Mouse (Mus musculus) macrophage (primary cell): ENCODE measurements around the gene Lin37. TPM values are rescaled to one million over a fixed set of nuclear protein-coding genes. Genes with fewer than 3 reads are reported as not detected.
A peak's percentile ranks its signal among the peaks of the same experiment; 100 is the strongest.

Experiments
- H3K27ac ChIP-seq: fragments of 350-480 bp; formaldehyde crosslinking; 2 replicates; pipeline ENCODE4 v1.9.0; 2021
- H3K36me3 ChIP-seq: fragments of 350-480 bp; formaldehyde crosslinking; 2 replicates; pipeline ENCODE4 v1.9.0; 2021; ENCODE audit errors: inconsistent target
- H3K4me3 ChIP-seq: fragments of 350-480 bp; formaldehyde crosslinking; 2 replicates; pipeline ENCODE4 v1.9.0; 2021; ENCODE audit errors: inconsistent target
- H3K79me2 ChIP-seq: fragments of 350-480 bp; formaldehyde crosslinking; 2 replicates; pipeline ENCODE4 v1.9.0; 2021; ENCODE audit errors: inconsistent target
- WGBS: methylation state at CpG from one replicate; pipeline ENCODE4 v1.1.7; 2026; ENCODE audit warnings: inconsistent platforms; ENCODE audit not compliant: missing documents; 5-methylcytosine and 5-hydroxymethylcytosine counted together
- polyA plus RNA-seq: library from polyadenylated mRNA; stranded (reverse); fragments of 250-400 nt; gene quantifications from 3 replicates; pipeline ENCODE4 v1.2.4, GENCODE M21; 2018; ENCODE audit warnings: inconsistent platforms
- total RNA-seq, 78 experiments: library from RNA; depleted of rRNA; stranded (reverse); fragments of 250-400 nt; gene quantifications; 1 replicate in 9 of 78; 2 replicates in 24 of 78; 3 replicates in 43 of 78; 4 replicates in 2 of 78; pipeline ENCODE4 v1.2.4; 2018; ENCODE audit warnings: inconsistent platforms in 56 of 78

Gene Lin37
- 10 to 100 TPM; 16.9 to 74.2 (median 45.0) TPM for total RNA-seq (2018; cell fraction: chromatin; rRNA removed)
- 10 to 100 TPM; 19.0 to 37.8 (median 30.4) TPM for total RNA-seq (2018; cell fraction: cytosol; rRNA removed)
- 10 to 100 TPM; 13.5 to 58.3 (median 33.7) TPM for total RNA-seq (2018; cell fraction: nucleus; rRNA removed)
- polyA plus RNA-seq, result 18.0 to 27.7 TPM (median 25.4 TPM) in 3 replicates

GRCm38 (mm10) chr7:30559443-30559954, at the start of gene Lin37:
Lin37 (minus strand) TSS chr7:30559838.
- under 1% methylated on average over 19 of the region's 20 CpGs for WGBS
- peak within 1 kb of the TSS; percentile 89 for H3K4me3 ChIP-seq
- peaks cover 41% of the 10 kb centered on the region for H3K79me2 ChIP-seq
- peaks cover 29% of the 10 kb centered on the region; the same call in 1 of the 2 replicates for H3K36me3 ChIP-seq
- H3K27ac ChIP-seq, result peak within 1 kb of the TSS; percentile 61

DNA sequence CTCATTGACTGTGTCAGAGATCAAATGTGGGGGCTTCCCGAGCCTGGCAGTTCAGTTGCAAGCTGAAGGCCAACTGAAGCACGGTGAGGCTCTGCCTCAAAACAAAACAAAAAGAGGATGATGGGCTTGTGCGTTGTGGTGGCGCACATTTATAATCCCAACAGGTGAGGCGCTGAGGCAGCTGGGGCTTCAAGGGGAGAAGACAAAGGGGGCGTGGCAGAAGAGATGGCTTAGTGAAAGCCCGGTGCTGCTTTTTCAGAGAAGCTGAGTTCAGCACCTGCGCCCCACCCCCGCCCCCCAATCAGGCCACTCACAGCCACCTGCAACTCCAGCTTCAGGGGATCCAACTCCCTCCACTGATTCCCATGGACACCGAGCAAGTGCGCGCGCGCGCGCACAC, 48.8 kb upstream of the Lin37 start:
- no peak overlapping the region for H3K4me3 ChIP-seq
- no peaks in the 10 kb centered on the region for H3K36me3 ChIP-seq
- no peaks in the 10 kb centered on the region for H3K79me2 ChIP-seq
- no peak overlapping the region for H3K27ac ChIP-seq
- 59% methylated on average over 16 of the region's 16 CpGs for WGBS

- H3K36me3 ChIP-seq, result no peaks in the 10 kb centered on the region
- no peak overlapping the region for H3K4me3 ChIP-seq
- WGBS, result 31% methylated on average over 8 of the region's 8 CpGs
- no peaks in the 10 kb centered on the region for H3K79me2 ChIP-seq
- H3K27ac ChIP-seq, result no peak overlapping the region
Observed at GRCm38 (mm10) chr7:30607706-30608309, 48.2 kb upstream of the Lin37 start.

DNA sequence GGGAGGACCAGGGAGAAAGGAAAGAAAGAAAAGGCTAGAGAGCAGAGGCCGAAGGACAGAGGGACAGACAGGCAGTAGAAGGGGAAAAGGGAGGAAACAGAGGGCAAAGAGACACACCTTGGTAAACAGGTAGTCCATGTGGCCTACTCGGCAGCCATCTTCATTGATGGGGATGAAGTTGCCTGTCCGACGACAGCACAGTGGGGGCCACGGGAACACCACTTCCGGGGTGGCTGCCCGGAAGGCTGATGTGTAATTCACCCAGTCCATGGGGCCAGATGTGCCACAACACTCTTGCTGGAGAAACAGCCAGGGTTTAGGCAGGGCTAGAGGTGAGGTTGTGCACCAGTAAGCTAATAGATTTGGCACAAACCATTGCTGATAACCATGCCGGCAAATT, 45.3 kb upstream of the Lin37 start:
- Histone ChIP-seq H3K27ac (no peak overlapping the region), H3K4me3 (no peak overlapping the region), H3K36me3 (no peaks in the 10 kb centered on the region), H3K79me2 (no peaks in the 10 kb centered on the region)
- 87% methylated on average over 8 of the region's 8 CpGs for WGBS

- H3K4me3 ChIP-seq, result no peak overlapping the region
- no peak overlapping the region for H3K27ac ChIP-seq
Observed at GRCm38 (mm10) chr7:30604424-30604823, 44.8 kb upstream of the Lin37 start.

DNA sequence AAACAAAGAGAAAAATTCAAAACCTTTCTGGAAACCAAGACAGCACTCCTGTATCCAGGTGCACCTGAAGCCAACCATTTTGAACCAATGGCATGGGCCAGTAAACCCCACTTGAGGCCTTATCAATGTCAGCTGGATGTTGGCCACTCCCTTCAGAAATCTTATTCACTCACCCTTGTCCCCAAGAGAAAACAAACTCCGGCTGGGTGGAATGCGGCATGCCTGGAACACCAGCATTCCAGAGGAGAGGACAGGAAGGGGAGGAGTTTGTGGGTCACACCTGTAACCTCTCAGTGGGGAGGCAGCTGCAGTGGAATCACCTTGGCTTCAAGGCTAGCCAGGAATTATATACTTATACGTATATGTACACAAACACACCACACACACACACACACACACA, 42.9 kb upstream of the Lin37 start:
- H3K27ac ChIP-seq, result no peak overlapping the region
- H3K36me3 ChIP-seq, result no peaks in the 10 kb centered on the region
- H3K4me3 ChIP-seq, result no peak overlapping the region
- no peaks in the 10 kb centered on the region for H3K79me2 ChIP-seq
- 92% methylated on average over 2 of the region's 3 CpGs for WGBS

More at GRCm38 (mm10) chr7:30604424-30604823, 44.8 kb upstream of the Lin37 start:
- Histone ChIP-seq H3K79me2 (no peaks in the 10 kb centered on the region), H3K36me3 (no peaks in the 10 kb centered on the region)
- WGBS, result 46% methylated on average over 8 of the region's 8 CpGs

- WGBS, result 80% methylated on average over 7 of the region's 7 CpGs
- H3K4me3 ChIP-seq, result no peak overlapping the region
- no peak overlapping the region for H3K27ac ChIP-seq
Observed at GRCm38 (mm10) chr7:30600651-30601050, 41.0 kb upstream of the Lin37 start.

GRCm38 (mm10) chr7:30599933-30600353, 40.3 kb upstream of the Lin37 start:
- H3K79me2 ChIP-seq, result no peaks in the 10 kb centered on the region
- no peak overlapping the region for H3K27ac ChIP-seq
- H3K4me3 ChIP-seq, result no peak overlapping the region
- H3K36me3 ChIP-seq, result no peaks in the 10 kb centered on the region
- 11% methylated on average over 16 of the region's 16 CpGs for WGBS

More at GRCm38 (mm10) chr7:30600651-30601050, 41.0 kb upstream of the Lin37 start:
- no peaks in the 10 kb centered on the region for H3K36me3 ChIP-seq
- H3K79me2 ChIP-seq, result no peaks in the 10 kb centered on the region

GRCm38 (mm10) chr7:30598786-30599185, 39.1 kb upstream of the Lin37 start, which contains the start of gene Zbtb32:
Zbtb32 (minus strand) TSS chr7:30598909.
- Histone ChIP-seq H3K36me3 (no peaks in the 10 kb centered on the region), H3K4me3 (no peak within 1 kb of the TSS), H3K27ac (no peak within 1 kb of the TSS), H3K79me2 (no peaks in the 10 kb centered on the region)
- WGBS, result 96% methylated on average over 12 of the region's 12 CpGs

DNA sequence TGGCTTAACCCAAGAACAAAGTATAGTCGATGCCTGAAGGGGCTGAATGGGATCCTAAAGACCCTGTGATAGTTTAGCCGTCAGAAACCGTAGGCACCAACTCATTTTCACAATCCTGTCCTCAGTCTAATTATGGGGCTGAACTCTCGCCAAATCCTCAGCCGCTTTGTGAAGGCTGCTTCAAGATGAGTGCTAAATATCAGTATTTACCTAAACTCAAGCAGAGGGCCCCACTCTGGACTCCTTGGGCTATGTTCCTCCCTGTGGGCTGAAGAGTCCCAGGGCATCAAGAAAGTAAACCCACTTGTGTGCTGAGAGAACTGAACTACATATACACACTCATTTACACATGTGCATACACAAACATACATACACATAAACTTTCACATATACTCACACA, 37.2 kb upstream of the Lin37 start:
- H3K36me3 ChIP-seq, result no peaks in the 10 kb centered on the region
- 91% methylated on average over 5 of the region's 5 CpGs for WGBS
- H3K27ac ChIP-seq, result no peak overlapping the region
- no peaks in the 10 kb centered on the region for H3K79me2 ChIP-seq
- H3K4me3 ChIP-seq, result no peak overlapping the region

DNA sequence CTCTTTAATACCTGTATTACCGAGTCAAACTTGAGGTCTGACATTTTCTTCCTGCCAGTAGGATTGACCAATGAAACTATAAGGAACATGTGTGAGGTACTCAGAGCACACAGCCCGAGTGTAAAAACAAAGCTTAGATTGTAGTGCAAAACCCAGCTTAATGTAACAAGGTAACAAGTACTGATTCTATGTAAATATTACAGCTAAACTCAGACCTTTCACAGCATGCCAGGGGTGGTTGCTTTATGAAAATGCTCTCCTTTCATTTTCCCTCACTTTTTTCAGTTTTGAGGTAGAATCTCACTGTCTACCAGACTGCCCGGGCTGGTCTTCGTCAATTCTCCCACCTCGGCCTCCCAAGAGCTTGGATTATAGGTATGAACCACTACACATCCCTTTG, 36.5 kb upstream of the Lin37 start:
- Histone ChIP-seq H3K4me3 (no peak overlapping the region), H3K27ac (no peak overlapping the region), H3K79me2 (no peaks in the 10 kb centered on the region), H3K36me3 (no peaks in the 10 kb centered on the region)
- WGBS, result 96% methylated on average over 5 of the region's 5 CpGs

- Histone ChIP-seq H3K27ac (no peak overlapping the region), H3K4me3 (no peak overlapping the region), H3K36me3 (no peaks in the 10 kb centered on the region), H3K79me2 (no peaks in the 10 kb centered on the region)
- WGBS, result 45% methylated on average over 4 of the region's 4 CpGs
Observed at GRCm38 (mm10) chr7:30594510-30595024, 34.9 kb upstream of the Lin37 start.

DNA sequence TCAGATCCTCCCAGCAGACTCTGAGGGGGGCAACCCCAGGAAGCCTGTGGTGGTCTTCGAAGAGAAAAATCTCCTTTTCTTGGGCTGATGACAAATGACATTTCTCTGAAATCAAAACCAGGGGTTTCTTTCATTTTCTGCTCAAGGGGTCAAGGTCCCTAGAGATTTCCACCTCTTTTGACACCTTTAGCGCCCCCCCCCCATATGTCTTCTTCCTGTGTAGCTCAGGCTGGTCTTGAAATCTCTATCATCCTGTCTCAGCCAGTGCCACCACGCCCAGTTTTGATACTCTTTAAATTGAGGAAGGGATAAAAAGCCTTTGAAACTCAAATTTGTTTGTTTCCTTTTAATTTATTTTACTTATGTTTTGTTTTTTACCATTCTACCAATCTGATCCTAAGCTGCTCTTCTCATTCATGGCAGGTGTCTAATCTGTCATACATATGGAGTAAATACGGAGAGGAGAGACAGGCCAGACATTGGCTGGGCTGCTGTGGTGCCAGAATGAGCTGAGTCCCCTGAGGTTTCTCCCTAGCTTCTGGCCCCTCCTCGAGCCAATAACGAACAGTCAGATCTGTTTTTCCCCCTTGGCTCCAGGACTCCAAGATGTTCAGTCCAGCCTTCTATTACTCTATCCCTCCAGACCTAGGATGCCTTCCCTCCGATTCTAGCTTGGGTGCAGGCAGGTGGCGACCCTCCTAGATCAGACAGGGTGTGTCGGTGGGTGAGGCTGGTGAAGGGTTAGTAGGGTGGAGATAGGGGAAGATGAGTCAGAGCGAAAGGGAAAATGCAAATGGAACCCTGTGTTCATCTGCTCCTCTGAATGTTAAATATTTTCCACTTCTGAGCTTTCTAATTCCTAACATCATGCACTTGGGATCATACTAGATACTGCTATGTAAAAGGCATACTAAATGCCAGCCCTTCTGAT, 34.2 kb upstream of the Lin37 start:
- 77% methylated on average over 10 of the region's 10 CpGs for whole genome bisulfite sequencing
- Histone ChIP-seq H3K27ac (no peak overlapping the region), H3K4me3 (no peak overlapping the region), H3K36me3 (no peaks in the 10 kb centered on the region), H3K79me2 (no peaks in the 10 kb centered on the region)

DNA sequence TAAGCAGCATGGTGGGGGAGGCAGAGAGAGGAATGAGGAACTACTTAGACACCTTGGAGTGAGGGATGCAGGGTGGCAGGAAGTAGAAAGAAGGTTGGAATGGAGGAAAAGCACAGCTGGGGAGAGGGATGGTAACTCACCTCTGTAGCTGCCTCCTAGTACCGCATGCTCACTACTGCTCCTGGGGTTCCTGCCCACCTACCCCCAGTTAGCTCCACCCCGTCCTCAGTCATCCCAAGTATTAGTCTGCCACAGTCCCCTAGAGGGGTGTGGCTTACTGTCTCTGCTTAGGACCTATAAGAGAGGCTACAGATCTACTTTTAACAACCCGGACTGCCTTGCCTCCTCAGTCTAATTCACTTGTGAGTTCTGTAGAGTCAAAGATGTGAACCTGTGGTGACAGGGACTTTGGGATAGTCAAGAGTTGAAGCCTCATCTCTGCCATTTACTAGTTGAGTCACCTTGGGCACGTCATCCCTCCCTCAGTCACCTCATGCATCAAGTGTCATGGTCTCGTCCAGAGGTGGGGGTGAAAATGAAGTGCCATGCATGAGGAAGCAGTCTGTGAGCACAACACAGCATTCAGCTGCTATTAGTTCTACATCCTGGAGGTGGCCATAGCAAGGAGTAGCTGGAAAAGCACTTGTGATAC, 33.3 kb upstream of the Lin37 start:
- Histone ChIP-seq H3K27ac (no peak overlapping the region), H3K79me2 (peaks cover 3% of the 10 kb centered on the region), H3K4me3 (no peak overlapping the region), H3K36me3 (no peaks in the 10 kb centered on the region)
- WGBS, result 61% methylated on average over 5 of the region's 5 CpGs
